ENCODE assay signal across 8 mouse cellular contexts in genomic region chr1:130716218-130716512, GRCm38 (mm10). TPM values are rescaled to one million over a fixed set of nuclear protein-coding genes. Genes with fewer than 3 reads are reported as not detected.
DNase-seq lines count a peak whose midpoint lies in the region; ATAC-seq and TF ChIP-seq lines count a peak whose summit lies in the region.

No protein-coding gene starts in this region.

- peaks cover 12% of the 10 kb centered on the region for H3K4me1 ChIP-seq in heart, embryonic 16.5 days (ENCODE audit: control insufficient read depth, insufficient read depth, low read length)
- H3K4me1 ChIP-seq in bone marrow, adult 2 months (ENCODE audit: control insufficient read depth, insufficient read depth, low read length), result no peaks in the 10 kb centered on the region; the same call in 1 of the 2 replicates
- H3K4me1 ChIP-seq in hindbrain, embryonic 13.5 days (replicated peaks), result peaks cover 29% of the 10 kb centered on the region
- peaks cover 27% of the 10 kb centered on the region for H3K4me1 ChIP-seq in midbrain, embryonic 10.5 days

- WGBS in heart, embryonic 16.5 days, result 1% methylated on average over 3 of the region's 3 CpGs
- 0% methylated on average over 3 of the region's 3 CpGs for WGBS in bone marrow, adult 2 months
- WGBS in hindbrain, embryonic 13.5 days, result 5% methylated on average over 3 of the region's 3 CpGs
- 3% methylated on average over 3 of the region's 3 CpGs for WGBS in midbrain, embryonic 10.5 days

- ATAC-seq in heart, embryonic 16.5 days (replicated peaks; ENCODE audit: extremely low read depth, insufficient read depth, low FRiP score), result no peak
- peak; percentile 17; the same call in 1 of the 2 replicates for ATAC-seq in hindbrain, embryonic 13.5 days (ENCODE audit: low FRiP score)

- H3K9ac ChIP-seq in heart, embryonic 16.5 days (ENCODE audit: low read length), result peak overlapping the region; percentile 95
- peak overlapping the region; percentile 97 for H3K9ac ChIP-seq in hindbrain, embryonic 13.5 days

- H3K27ac ChIP-seq in heart, embryonic 16.5 days (ENCODE audit: low read length), result peak overlapping the region; percentile 90
- peak overlapping the region; percentile 55 for H3K27ac ChIP-seq in bone marrow, adult 2 months (ENCODE audit: control insufficient read depth, insufficient read depth, low read depth, low read length, poor library complexity)
- peak overlapping the region; percentile 91 for H3K27ac ChIP-seq in hindbrain, embryonic 13.5 days
- peak overlapping the region; percentile 94 for H3K27ac ChIP-seq in midbrain, embryonic 10.5 days (replicated peaks)

- intact Hi-C loops in gastrocnemius, postnatal 14 days (cut with DNase I; ENCODE audit: low total_unique reads), result no loop called here
- intact Hi-C loops in left cerebral cortex, postnatal 10 days (cut with DNase I), result no loop called here

- H3K9me3 ChIP-seq in heart, embryonic 16.5 days (replicated peaks; ENCODE audit: control insufficient read depth, low read length), result no peaks in the 10 kb centered on the region
- no peaks in the 10 kb centered on the region for H3K9me3 ChIP-seq in hindbrain, embryonic 13.5 days
- no peaks in the 10 kb centered on the region for H3K9me3 ChIP-seq in midbrain, embryonic 10.5 days (replicated peaks)

- peaks cover 9% of the 10 kb centered on the region for H3K36me3 ChIP-seq in heart, embryonic 16.5 days (ENCODE audit: control insufficient read depth, insufficient read depth)
- peaks cover 19% of the 10 kb centered on the region for H3K36me3 ChIP-seq in hindbrain, embryonic 13.5 days
- peaks cover 16% of the 10 kb centered on the region for H3K36me3 ChIP-seq in midbrain, embryonic 10.5 days

- peak overlapping the region; percentile 86 for H3K4me3 ChIP-seq in heart, embryonic 16.5 days (ENCODE audit: low read length)
- H3K4me3 ChIP-seq in bone marrow, adult 2 months (replicated peaks; ENCODE audit: control insufficient read depth, low read depth, low read length), result peak overlapping the region; percentile 93
- peak overlapping the region; percentile 87 for H3K4me3 ChIP-seq in hindbrain, embryonic 13.5 days
- H3K4me3 ChIP-seq in midbrain, embryonic 10.5 days, result peak overlapping the region; percentile 82

- no peak for TF ChIP-seq CTCF in bone marrow, adult 2 months (IDR thresholded peaks at IDR 0.05; ENCODE audit: control insufficient read depth, insufficient read depth, low read length)

- DNase-seq in heart, adult 11 months, result no peak
- no peak for DNase-seq in midbrain, embryonic 10.5 days (ENCODE audit: low spot score)
- DNase-seq in layer of hippocampus, adult 18-20 months (ENCODE audit: low spot score in 2 of 2), result no peak
- DNase-seq in gastrocnemius, postnatal 14 days, result no peak
- DNase-seq in left cerebral cortex, postnatal 10 days (ENCODE audit: extremely low spot score in 1 of 2, low spot score in 2 of 2), result no peak

- no peak for TF ChIP-seq POLR2A in bone marrow, adult 2 months (IDR thresholded peaks at IDR 0.05; ENCODE audit: borderline replicate concordance, control insufficient read depth, low read depth, low read length)

- no peaks in the 10 kb centered on the region for H3K27me3 ChIP-seq in heart, embryonic 16.5 days (ENCODE audit: control insufficient read depth, insufficient read depth, low read length)
- H3K27me3 ChIP-seq in hindbrain, embryonic 13.5 days, result no peaks in the 10 kb centered on the region
- peaks cover 24% of the 10 kb centered on the region for H3K27me3 ChIP-seq in midbrain, embryonic 10.5 days (ENCODE audit: low read depth, poor library complexity, severe bottlenecking)

- peak overlapping the region; percentile 100 for H3K4me2 ChIP-seq in heart, embryonic 16.5 days (ENCODE audit: low read depth, low read length)
- peak overlapping the region; percentile 98 for H3K4me2 ChIP-seq in hindbrain, embryonic 13.5 days

RNA-seq across cellular contexts. Expression of gene Gm29427, which starts 0.6 kb away (rescaled TPM):
- polyA plus RNA-seq in heart, embryonic 16.5 days (2015; fragmentation: Nextera tagmentation; extraction: Ambion mirVana), result not detected in 2 replicates
- 0.63 TPM in 1 of 2 replicates, not detected in the other for polyA plus RNA-seq in bone marrow, adult 2 months (2011; ENCODE audit: insufficient read depth, insufficient read length, low replicate concordance, missing spikeins)
- 0.16 TPM in 1 of 2 replicates, not detected in the other for polyA plus RNA-seq in hindbrain, embryonic 13.5 days (2015; fragmentation: Nextera tagmentation; extraction: Ambion mirVana)
- not detected in 2 replicates for polyA plus RNA-seq in midbrain, embryonic 10.5 days (2016; fragmentation: Nextera tagmentation; extraction: Ambion mirVana)
- not detected for total RNA-seq in layer of hippocampus, adult 18-20 months (2021)
- under 1 TPM in 1 of 2 experiments, not detected in 1; 0.16 TPM for total RNA-seq in gastrocnemius, postnatal 14 days (2021)
- total RNA-seq in left cerebral cortex, postnatal 10 days (2021), result not detected

RNA-seq across cellular contexts. Expression of gene Yod1, which starts 1.0 kb away (rescaled TPM):
- polyA plus RNA-seq in heart, embryonic 16.5 days (2015; fragmentation: Nextera tagmentation; extraction: Ambion mirVana), result 8.7 and 9.1 TPM in 2 replicates
- polyA plus RNA-seq in bone marrow, adult 2 months (2011; ENCODE audit: insufficient read depth, insufficient read length, low replicate concordance, missing spikeins), result 11.6 and 16.1 TPM in 2 replicates
- polyA plus RNA-seq in hindbrain, embryonic 13.5 days (2015; fragmentation: Nextera tagmentation; extraction: Ambion mirVana), result 18.4 and 21.7 TPM in 2 replicates
- polyA plus RNA-seq in midbrain, embryonic 10.5 days (2016; fragmentation: Nextera tagmentation; extraction: Ambion mirVana), result 11.5 and 16.6 TPM in 2 replicates
- total RNA-seq in layer of hippocampus, adult 18-20 months (2021), result 10 to 100 TPM; 16.2 to 18.1 TPM
- 1 to 10 TPM; 3.3 to 3.7 TPM for total RNA-seq in gastrocnemius, postnatal 14 days (2021)
- 10 to 100 TPM; 10.3 to 10.4 TPM for total RNA-seq in left cerebral cortex, postnatal 10 days (2021)

RNA-seq across cellular contexts. Expression of gene Pfkfb2, which starts 12.9 kb away (rescaled TPM):
- 7.4 and 7.8 TPM in 2 replicates for polyA plus RNA-seq in heart, embryonic 16.5 days (2015; fragmentation: Nextera tagmentation; extraction: Ambion mirVana)
- 6.9 and 14.5 TPM in 2 replicates for polyA plus RNA-seq in bone marrow, adult 2 months (2011; ENCODE audit: insufficient read depth, insufficient read length, low replicate concordance, missing spikeins)
- 19.5 and 21.8 TPM in 2 replicates for polyA plus RNA-seq in hindbrain, embryonic 13.5 days (2015; fragmentation: Nextera tagmentation; extraction: Ambion mirVana)
- 5.5 and 8.1 TPM in 2 replicates for polyA plus RNA-seq in midbrain, embryonic 10.5 days (2016; fragmentation: Nextera tagmentation; extraction: Ambion mirVana)
- total RNA-seq in layer of hippocampus, adult 18-20 months (2021), result 10 to 100 TPM; 39.2 to 41.2 TPM
- total RNA-seq in gastrocnemius, postnatal 14 days (2021), result 10 to 100 TPM in 1 of 2 experiments, 1 to 10 TPM in 1; 10.0 to 10.7 TPM
- 10 to 100 TPM; 42.5 to 43.7 TPM for total RNA-seq in left cerebral cortex, postnatal 10 days (2021)

RNA-seq across cellular contexts. Expression of gene AA986860, which starts 15.6 kb away (rescaled TPM):
- polyA plus RNA-seq in heart, embryonic 16.5 days (2015; fragmentation: Nextera tagmentation; extraction: Ambion mirVana), result 0.91 and 2.2 TPM in 2 replicates
- 1.9 and 2.6 TPM in 2 replicates for polyA plus RNA-seq in bone marrow, adult 2 months (2011; ENCODE audit: insufficient read depth, insufficient read length, low replicate concordance, missing spikeins)
- 0.51 and 0.63 TPM in 2 replicates for polyA plus RNA-seq in hindbrain, embryonic 13.5 days (2015; fragmentation: Nextera tagmentation; extraction: Ambion mirVana)
- 0.42 TPM in 2 replicates for polyA plus RNA-seq in midbrain, embryonic 10.5 days (2016; fragmentation: Nextera tagmentation; extraction: Ambion mirVana)
- total RNA-seq in layer of hippocampus, adult 18-20 months (2021), result 1 to 10 TPM; 1.3 to 1.6 TPM
- total RNA-seq in gastrocnemius, postnatal 14 days (2021), result under 1 TPM; 0.44 to 0.49 TPM
- total RNA-seq in left cerebral cortex, postnatal 10 days (2021), result 1 to 10 TPM in 1 of 2 experiments, under 1 TPM in 1; 0.92 to 1.0 TPM

RNA-seq across cellular contexts. Expression of gene C4bp, which starts 54.7 kb away (rescaled TPM):
- polyA plus RNA-seq in heart, embryonic 16.5 days (2015; fragmentation: Nextera tagmentation; extraction: Ambion mirVana), result not detected in 2 replicates
- polyA plus RNA-seq in bone marrow, adult 2 months (2011; ENCODE audit: insufficient read depth, insufficient read length, low replicate concordance, missing spikeins), result 1.1 TPM in 1 of 2 replicates, not detected in the other
- polyA plus RNA-seq in hindbrain, embryonic 13.5 days (2015; fragmentation: Nextera tagmentation; extraction: Ambion mirVana), result not detected in 2 replicates
- polyA plus RNA-seq in midbrain, embryonic 10.5 days (2016; fragmentation: Nextera tagmentation; extraction: Ambion mirVana), result 0.14 TPM in 1 of 2 replicates, not detected in the other
- under 1 TPM; 0.43 to 0.47 TPM for total RNA-seq in layer of hippocampus, adult 18-20 months (2021)
- not detected for total RNA-seq in gastrocnemius, postnatal 14 days (2021)
- total RNA-seq in left cerebral cortex, postnatal 10 days (2021), result not detected
